Mouse (Mus musculus) CH12.LX (cell line): ENCODE measurements around the gene Krtap10-10. TPM values are rescaled to one million over a fixed set of nuclear protein-coding genes. Genes with fewer than 3 reads are reported as not detected.

Source experiments
- DNase-seq: peaks from one replicate; pipeline ENCODE4 v3.0.0-alpha.2; 2013; ENCODE audit errors: extremely low read depth
- H3K27ac ChIP-seq: 2 replicates; pipeline ENCODE4 v1.5.1; 2012; ENCODE audit warnings: low read depth, mild to moderate bottlenecking, control low read depth, moderate library complexity; ENCODE audit not compliant: insufficient read depth
- H3K27me3 ChIP-seq: replicated peaks from 2 replicates; pipeline ENCODE3; 2012; ENCODE audit warnings: inconsistent platforms
- H3K36me3 ChIP-seq, 2 experiments: replicated peaks in 1 of 2; 2 replicates each; pipeline versions ENCODE3 to v1.6.1; 2012; ENCODE audit warnings: inconsistent platforms in 1 of 2, low read length in 1 of 2, mild to moderate bottlenecking in 1 of 2, mixed read lengths in 1 of 2, moderate library complexity in 1 of 2; ENCODE audit not compliant: control insufficient read depth in 1 of 2, insufficient read depth in 1 of 2
- H3K4me1 ChIP-seq, 2 experiments: 2 replicates each; pipeline ENCODE4 v1.6.1; 2012; ENCODE audit warnings: inconsistent platforms in 1 of 2, moderate library complexity in 1 of 2; ENCODE audit not compliant: insufficient read depth in 2 of 2, control insufficient read depth in 1 of 2
- H3K4me2 ChIP-seq: 2 replicates; pipeline ENCODE4 v1.6.1; 2012; ENCODE audit warnings: low read depth, mild to moderate bottlenecking, control low read depth; ENCODE audit not compliant: poor library complexity, insufficient read depth, severe bottlenecking
- H3K4me3 ChIP-seq, 3 experiments: fragments of 150-350 bp in 1 of 3; sonication (generic) in 1 of 3; replicated peaks in 1 of 3; 2 replicates each; pipeline versions ENCODE3 to v1.5.1; 2011 to 2012; ENCODE audit warnings: low read depth in 2 of 3, low read length in 2 of 3, mild to moderate bottlenecking in 2 of 3, moderate library complexity in 2 of 3, control low read depth in 1 of 3, improper control_type of control experiment in 1 of 3, inconsistent platforms in 1 of 3, mixed read lengths in 1 of 3; ENCODE audit not compliant: poor library complexity in 1 of 3
- H3K79me2 ChIP-seq: replicated peaks from 2 replicates; pipeline ENCODE4 v1.6.1; 2012; ENCODE audit warnings: mild to moderate bottlenecking, moderate library complexity; ENCODE audit not compliant: control insufficient read depth, poor library complexity, insufficient read depth, severe bottlenecking; ENCODE audit errors: extremely low read depth
- H3K9ac ChIP-seq: 2 replicates; pipeline ENCODE4 v1.6.1; 2012; ENCODE audit warnings: low read depth, mild to moderate bottlenecking, control low read depth, moderate library complexity; ENCODE audit not compliant: insufficient read depth
- H3K9me3 ChIP-seq: replicated peaks from 2 replicates; pipeline ENCODE3; 2012; ENCODE audit warnings: low read length, inconsistent platforms, mixed read lengths
- CTCF ChIP-seq, 2 experiments: IDR thresholded peaks in 1 of 2; conservative IDR thresholded peaks in 1 of 2; 2 replicates each; pipeline ENCODE4 v1.5.1; 2011 to 2012; ENCODE audit warnings: low read depth in 2 of 2, low read length in 2 of 2, improper control_type of control experiment in 1 of 2, inconsistent platforms in 1 of 2, mild to moderate bottlenecking in 1 of 2, moderate library complexity in 1 of 2
- E2F4 ChIP-seq: IDR thresholded peaks from 2 replicates; pipeline ENCODE4 v1.6.1; 2011; ENCODE audit warnings: low read depth, low read length, improper control_type of control experiment; ENCODE audit not compliant: insufficient replicate concordance
- EP300 ChIP-seq: IDR thresholded peaks from 2 replicates; pipeline ENCODE4 v1.6.1; 2011; ENCODE audit warnings: low read length, improper control_type of control experiment
- IRF4 ChIP-seq: IDR thresholded peaks from 2 replicates; pipeline ENCODE4 v1.6.1; 2014; ENCODE audit warnings: low read depth, mild to moderate bottlenecking, inconsistent platforms, low read length, improper control_type of control experiment
- JUN ChIP-seq: IDR thresholded peaks from 2 replicates; pipeline ENCODE4 v1.6.1; 2011; ENCODE audit warnings: low read depth, mild to moderate bottlenecking, low read length, improper control_type of control experiment, moderate library complexity; ENCODE audit not compliant: insufficient read depth
- MAX ChIP-seq: IDR thresholded peaks from 2 replicates; pipeline ENCODE4 v1.6.1; 2011; ENCODE audit warnings: low read length, improper control_type of control experiment
- MAZ ChIP-seq: IDR thresholded peaks from 2 replicates; pipeline ENCODE4 v1.6.1; 2012; ENCODE audit warnings: low read depth, mild to moderate bottlenecking, inconsistent platforms, low read length, improper control_type of control experiment, moderate library complexity
- MXI1 ChIP-seq: IDR thresholded peaks from 2 replicates; pipeline ENCODE4 v1.6.1; 2011; ENCODE audit warnings: mild to moderate bottlenecking, low read depth, low read length, improper control_type of control experiment
- NELFE ChIP-seq: IDR thresholded peaks from 2 replicates; pipeline ENCODE4 v1.6.1; 2011; ENCODE audit warnings: low read depth, low read length, improper control_type of control experiment
- NRF1 ChIP-seq: IDR thresholded peaks from 2 replicates; pipeline ENCODE4 v1.6.1; 2014; ENCODE audit warnings: low read depth, mild to moderate bottlenecking, inconsistent platforms, low read length, improper control_type of control experiment, moderate library complexity
- PAX5 ChIP-seq: IDR thresholded peaks from 2 replicates; pipeline ENCODE4 v1.6.1; 2012; ENCODE audit warnings: low read length, inconsistent platforms, mixed read lengths
- POLR2AphosphoS2 ChIP-seq: IDR thresholded peaks from 2 replicates; pipeline ENCODE4 v1.6.1; 2011; ENCODE audit warnings: low read depth, low read length, improper control_type of control experiment
- RAD21 ChIP-seq: IDR thresholded peaks from 2 replicates; pipeline ENCODE4 v1.6.1; 2011; ENCODE audit warnings: low read depth, mild to moderate bottlenecking, low read length, improper control_type of control experiment, moderate library complexity
- SIN3A ChIP-seq: IDR thresholded peaks from 2 replicates; pipeline ENCODE4 v1.6.1; 2012; ENCODE audit warnings: low read length, improper control_type of control experiment, inconsistent platforms
- SMC3 ChIP-seq: IDR thresholded peaks from 2 replicates; pipeline ENCODE4 v1.6.1; 2011; ENCODE audit warnings: low read depth, low read length, improper control_type of control experiment
- TBP ChIP-seq: conservative IDR thresholded peaks from 2 replicates; pipeline ENCODE4 v1.6.1; 2011; ENCODE audit warnings: low read depth, low read length, improper control_type of control experiment
- TCF12 ChIP-seq: IDR thresholded peaks from 2 replicates; pipeline ENCODE4 v1.6.1; 2014; ENCODE audit warnings: low read depth, mild to moderate bottlenecking, inconsistent platforms, low read length, improper control_type of control experiment
- USF2 ChIP-seq: conservative IDR thresholded peaks from 2 replicates; pipeline ENCODE4 v1.6.1; 2011; ENCODE audit warnings: low read depth, low read length, improper control_type of control experiment
- ZC3H11A ChIP-seq: IDR thresholded peaks from 2 replicates; pipeline ENCODE4 v1.6.1; 2012; ENCODE audit warnings: low read depth, mild to moderate bottlenecking, inconsistent platforms, low read length, improper control_type of control experiment
- ZNF384 ChIP-seq: IDR thresholded peaks from 2 replicates; pipeline ENCODE4 v1.6.1; 2012; ENCODE audit warnings: low read depth, low read length, improper control_type of control experiment, inconsistent platforms
- dilution Hi-C: fragments of 300-500 bp; cut with MboI; formaldehyde crosslinking; loops from 2 replicates; pipeline ENCODE4 v1.14.3; 2020; ENCODE audit warnings: low sequenced_read_pairs; ENCODE audit not compliant: extremely low pct_unique_long_range_greater_than_20kb, extremely low pct_ligation_motif_present
- in situ Hi-C: fragments of 300-500 bp; cut with MboI; formaldehyde crosslinking; loops from 3 replicates; pipeline ENCODE4 v1.14.3; 2019; ENCODE audit warnings: low sequenced_read_pairs, low pct_ligation_motif_present, low pct_unique_long_range_greater_than_20kb, mixed read lengths
- polyA plus RNA-seq: library from polyadenylated mRNA; unstranded; fragments of >175 nt; gene quantifications from 2 replicates; pipeline ENCODE4 v1.2.1, GENCODE M21; 2012; ENCODE audit warnings: low read depth; ENCODE audit not compliant: insufficient read length
- total RNA-seq, 2 experiments: library from RNA; depleted of rRNA; stranded (reverse); fragments of 300-350 nt in 1 of 2; fragments of >200 nt in 1 of 2; gene quantifications; 2 replicates each; pipeline ENCODE4 v1.2.3; 2012 to 2014

Krtap10-10 gene
- total and polyA plus RNA-seq, 3 experiments = not detected

GRCm38 (mm10) chr10:77811743-77812142, 24.0 kb upstream of the Krtap10-10 start, which contains the start of gene Gm9507:
Gene Gm9507 (minus strand): TSS chr10:77811843.
- H3K27me3 ChIP-seq = peaks cover 62% of the 10 kb centered on the region
- no peaks in the 10 kb centered on the region for H3K36me3 ChIP-seq
- no peak for TF ChIP-seq MXI1
- TF ChIP-seq EP300 = no peak
- no peak for TF ChIP-seq RAD21
- no peak for TF ChIP-seq NELFE
- no peak for TF ChIP-seq ZC3H11A
- no peak for TF ChIP-seq PAX5
- H3K9me3 ChIP-seq = peaks cover 4% of the 10 kb centered on the region
- no peak for DNase-seq
- no peak within 1 kb of the TSS for H3K4me3 ChIP-seq
- H3K4me1 ChIP-seq = no peaks in the 10 kb centered on the region
- no peak within 1 kb of the TSS for H3K9ac ChIP-seq
- dilution Hi-C loops (no loop called here), in situ Hi-C loops (no loop called here)
- no peaks in the 10 kb centered on the region for H3K79me2 ChIP-seq
- no peak within 1 kb of the TSS for H3K27ac ChIP-seq
- no peak within 1 kb of the TSS for H3K4me2 ChIP-seq

GRCm38 (mm10) chr10:77814382-77814781, 21.4 kb upstream of the Krtap10-10 start, which contains the start of gene Gm2696:
Gene Gm2696 (plus strand): TSS chr10:77814682.
- no peaks in the 10 kb centered on the region for H3K9me3 ChIP-seq
- no peak within 1 kb of the TSS for H3K27ac ChIP-seq
- no peak for DNase-seq
- no peak within 1 kb of the TSS for H3K4me2 ChIP-seq
- no peaks in the 10 kb centered on the region for H3K79me2 ChIP-seq
- H3K4me1 ChIP-seq = 0 out of 4 replicates have a peak, but pooled peaks cover 0 to 3% of the 10 kb centered on the region in 2 experiments
- in situ Hi-C loops = no loop called here
- TF ChIP-seq NRF1 (no peak), MAZ (no peak), IRF4 (no peak), POLR2AphosphoS2 (no peak), MAX (no peak), TCF12 (no peak), SIN3A (no peak), USF2 (no peak), JUN (no peak), ZNF384 (no peak), SMC3 (no peak), ZC3H11A (no peak), CTCF (conservative IDR thresholded peaks at IDR 0.05 in 1 of 2, IDR thresholded peaks at IDR 0.05 in 1 of 2; ENCODE audit: low read depth in 2 of 2, low read length in 2 of 2) (no peak), E2F4 (no peak), TBP (no peak)
- TF ChIP-seq, all 38 proteins: peak for 0
- dilution Hi-C loops = no loop called here
- Histone ChIP-seq H3K27me3 (peaks cover 76% of the 10 kb centered on the region), H3K9ac (no peak within 1 kb of the TSS), H3K36me3 (no peaks in the 10 kb centered on the region), H3K4me3 (no peak within 1 kb of the TSS)
